Mouse (Mus musculus): ENCODE results near the gene Tbce. TPM values are rescaled to one million over a fixed set of nuclear protein-coding genes. Genes with fewer than 3 reads are reported as not detected.
A peak's percentile ranks its signal among the peaks of the same experiment; 100 is the strongest.
"Not testable (repeated sequence)": the region's sequence is repeated elsewhere in the genome, so short reads cannot be mapped to it uniquely, and the experiment has no call there.

The Tbce gene
- total and polyA plus RNA-seq, 2 experiments from 2014 or later = 31.6 to 44.7 TPM

DNA sequence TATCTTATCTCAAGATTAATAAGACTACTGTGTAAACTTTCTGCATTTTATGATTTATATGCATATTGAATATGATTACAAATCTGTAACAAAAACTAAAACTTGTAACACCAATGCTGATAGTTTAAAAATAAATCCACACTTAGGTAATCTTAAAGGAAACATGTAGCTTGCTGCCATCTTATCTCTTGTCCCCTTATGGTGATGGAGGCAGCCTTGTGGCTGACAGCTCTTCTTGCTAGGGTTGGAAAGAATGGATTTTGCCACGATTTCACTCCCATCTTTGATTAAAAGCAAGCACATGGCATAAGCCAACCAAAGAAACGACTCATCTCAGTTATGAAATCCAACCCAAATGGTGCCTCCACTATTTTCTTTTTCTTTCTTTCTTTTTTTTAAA lies 5.1 kb upstream of the Tbce start:
- 61% methylated on average over 2 of the region's 2 CpGs for WGBS
- no peaks in the 10 kb centered on the region for H3K27me3 ChIP-seq (ENCODE audit: control insufficient read depth, insufficient read depth, low read length)
- DNase-seq (ENCODE audit: low spot score) (no peak), ATAC-seq (ENCODE audit: insufficient read depth, low read depth) (no peak)
- H3K9me3 ChIP-seq (replicated peaks; ENCODE audit: control insufficient read depth, low read length) = no peaks in the 10 kb centered on the region
- H3K36me3 ChIP-seq (replicated peaks; ENCODE audit: control insufficient read depth, insufficient read depth, low read length) = peaks cover 14% of the 10 kb centered on the region
- H3K4me1 ChIP-seq (ENCODE audit: control insufficient read depth, insufficient read depth) = no peaks in the 10 kb centered on the region
- no peak overlapping the region for H3K4me2 ChIP-seq (ENCODE audit: low read depth, low read length)
- no peak overlapping the region for H3K9ac ChIP-seq (replicated peaks; ENCODE audit: low read depth, low read length)
- TF ChIP-seq CTCF (IDR thresholded peaks at IDR 0.05; ENCODE audit: low read depth) (no peak), EP300 (IDR thresholded peaks at IDR 0.05; ENCODE audit: low read depth) (no peak)
- no peak overlapping the region for H3K4me3 ChIP-seq (ENCODE audit: low read depth, low read length)
- H3K27ac ChIP-seq (ENCODE audit: low read depth) = no peak overlapping the region

DNA sequence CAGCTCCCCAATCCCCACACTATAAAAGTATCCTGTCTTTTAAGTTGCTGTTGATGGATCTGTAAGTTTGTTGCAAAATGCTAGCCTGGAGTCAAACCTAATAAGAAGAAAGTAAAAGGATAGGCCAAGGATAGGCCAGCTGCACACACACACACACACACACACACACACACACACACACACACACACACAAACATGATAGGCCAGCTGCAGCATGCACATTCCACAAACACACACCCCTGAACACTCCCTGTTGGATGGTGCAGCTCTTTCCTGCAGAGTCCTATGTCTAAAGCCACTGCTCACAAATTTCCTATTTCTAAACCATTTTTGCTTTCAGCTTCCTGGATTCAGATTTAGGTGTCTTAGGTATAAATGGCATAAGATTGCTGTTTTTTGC lies 4.4 kb upstream of the Tbce start:
- TF ChIP-seq CTCF (IDR thresholded peaks at IDR 0.05; ENCODE audit: low read depth) = no peak
- TF ChIP-seq EP300 (IDR thresholded peaks at IDR 0.05; ENCODE audit: low read depth) = no peak
- no peak for DNase-seq (ENCODE audit: low spot score)
- no peak for ATAC-seq (ENCODE audit: insufficient read depth, low read depth)
- Histone ChIP-seq H3K27me3 (ENCODE audit: control insufficient read depth, insufficient read depth, low read length) (no peaks in the 10 kb centered on the region), H3K36me3 (replicated peaks; ENCODE audit: control insufficient read depth, insufficient read depth, low read length) (peaks cover 7% of the 10 kb centered on the region; the same call in 1 of the 2 replicates), H3K4me1 (ENCODE audit: control insufficient read depth, insufficient read depth) (peaks cover 1% of the 10 kb centered on the region), H3K9ac (replicated peaks; ENCODE audit: low read depth, low read length) (no peak overlapping the region), H3K27ac (ENCODE audit: low read depth) (no peak overlapping the region), H3K4me2 (ENCODE audit: low read depth, low read length) (no peak overlapping the region), H3K4me3 (ENCODE audit: low read depth, low read length) (no peak overlapping the region), H3K9me3 (replicated peaks; ENCODE audit: control insufficient read depth, low read length) (no peaks in the 10 kb centered on the region)

DNA sequence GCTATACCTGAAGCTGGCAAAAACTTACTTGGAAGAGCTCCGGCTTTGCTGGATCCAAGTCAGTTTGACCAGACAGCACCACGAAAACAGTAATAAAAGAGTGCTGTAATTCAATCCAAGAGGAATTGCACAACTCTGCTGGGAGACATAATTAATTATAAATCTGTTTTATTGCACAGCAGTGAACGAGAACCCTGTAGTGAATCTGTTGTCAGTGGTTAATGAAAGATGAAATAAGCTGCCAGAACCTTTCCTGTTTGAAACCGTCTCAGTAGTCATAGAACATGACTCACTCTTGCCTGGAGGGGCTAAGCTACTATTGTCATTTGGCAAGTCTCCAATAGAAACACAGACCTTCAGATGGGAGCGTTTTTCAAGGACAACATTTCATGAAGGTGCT lies 748 bp upstream of the Tbce start:
- peak overlapping the region; percentile 90 for H3K4me3 ChIP-seq (ENCODE audit: low read depth, low read length)
- peak overlapping the region; percentile 99 for H3K27ac ChIP-seq (ENCODE audit: low read depth)
- H3K9ac ChIP-seq (replicated peaks; ENCODE audit: low read depth, low read length) = peak overlapping the region; percentile 87
- ATAC-seq (ENCODE audit: insufficient read depth, low read depth) = no peak
- TF ChIP-seq EP300 (IDR thresholded peaks at IDR 0.05; ENCODE audit: low read depth) (no peak), CTCF (IDR thresholded peaks at IDR 0.05; ENCODE audit: low read depth) (no peak)
- 30% methylated on average over 5 of the region's 5 CpGs for WGBS
- no peaks in the 10 kb centered on the region for H3K27me3 ChIP-seq (ENCODE audit: control insufficient read depth, insufficient read depth, low read length)
- no peaks in the 10 kb centered on the region for H3K36me3 ChIP-seq (replicated peaks; ENCODE audit: control insufficient read depth, insufficient read depth, low read length)
- H3K4me2 ChIP-seq (ENCODE audit: low read depth, low read length) = peak overlapping the region; percentile 75
- H3K4me1 ChIP-seq (ENCODE audit: control insufficient read depth, insufficient read depth) = peaks cover 8% of the 10 kb centered on the region
- H3K9me3 ChIP-seq (replicated peaks; ENCODE audit: control insufficient read depth, low read length) = no peaks in the 10 kb centered on the region
- peak; percentile 71 for DNase-seq (ENCODE audit: low spot score)

DNA sequence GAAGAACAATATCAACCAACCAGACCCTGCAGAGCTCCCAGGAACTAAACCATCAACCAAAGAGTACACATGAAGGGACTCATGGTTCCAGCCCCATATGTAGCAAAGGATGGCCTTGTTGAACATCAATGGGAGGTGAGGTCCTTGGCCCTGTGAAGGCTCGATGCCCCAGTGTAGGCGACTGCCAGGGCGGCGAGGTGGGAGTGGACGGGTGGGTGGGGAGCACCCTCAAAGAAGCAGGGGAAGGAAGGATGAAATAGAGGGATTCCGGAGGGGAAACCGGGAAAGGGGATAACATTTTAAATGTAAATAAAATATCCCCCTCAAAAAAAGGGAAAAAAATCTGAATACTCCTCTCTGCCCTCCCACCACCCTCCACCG lies 537 bp downstream of the Tbce start:
- Histone ChIP-seq H3K36me3 (replicated peaks; ENCODE audit: control insufficient read depth, insufficient read depth, low read length) (no peaks in the 10 kb centered on the region), H3K9me3 (replicated peaks; ENCODE audit: control insufficient read depth, low read length) (no peaks in the 10 kb centered on the region), H3K27ac (ENCODE audit: low read depth) (peak overlapping the region; percentile 99), H3K4me1 (ENCODE audit: control insufficient read depth, insufficient read depth) (peaks cover 17% of the 10 kb centered on the region), H3K27me3 (ENCODE audit: control insufficient read depth, insufficient read depth, low read length) (no peaks in the 10 kb centered on the region), H3K9ac (replicated peaks; ENCODE audit: low read depth, low read length) (peak overlapping the region; percentile 87), H3K4me3 (ENCODE audit: low read depth, low read length) (peak overlapping the region; percentile 90), H3K4me2 (ENCODE audit: low read depth, low read length) (peak overlapping the region; percentile 75)
- ATAC-seq (ENCODE audit: insufficient read depth, low read depth) = no peak
- WGBS = 1% methylated on average over 8 of the region's 8 CpGs
- no peak for TF ChIP-seq EP300 (IDR thresholded peaks at IDR 0.05; ENCODE audit: low read depth)
- no peak for TF ChIP-seq CTCF (IDR thresholded peaks at IDR 0.05; ENCODE audit: low read depth)
- DNase-seq (ENCODE audit: low spot score) = no peak

DNA sequence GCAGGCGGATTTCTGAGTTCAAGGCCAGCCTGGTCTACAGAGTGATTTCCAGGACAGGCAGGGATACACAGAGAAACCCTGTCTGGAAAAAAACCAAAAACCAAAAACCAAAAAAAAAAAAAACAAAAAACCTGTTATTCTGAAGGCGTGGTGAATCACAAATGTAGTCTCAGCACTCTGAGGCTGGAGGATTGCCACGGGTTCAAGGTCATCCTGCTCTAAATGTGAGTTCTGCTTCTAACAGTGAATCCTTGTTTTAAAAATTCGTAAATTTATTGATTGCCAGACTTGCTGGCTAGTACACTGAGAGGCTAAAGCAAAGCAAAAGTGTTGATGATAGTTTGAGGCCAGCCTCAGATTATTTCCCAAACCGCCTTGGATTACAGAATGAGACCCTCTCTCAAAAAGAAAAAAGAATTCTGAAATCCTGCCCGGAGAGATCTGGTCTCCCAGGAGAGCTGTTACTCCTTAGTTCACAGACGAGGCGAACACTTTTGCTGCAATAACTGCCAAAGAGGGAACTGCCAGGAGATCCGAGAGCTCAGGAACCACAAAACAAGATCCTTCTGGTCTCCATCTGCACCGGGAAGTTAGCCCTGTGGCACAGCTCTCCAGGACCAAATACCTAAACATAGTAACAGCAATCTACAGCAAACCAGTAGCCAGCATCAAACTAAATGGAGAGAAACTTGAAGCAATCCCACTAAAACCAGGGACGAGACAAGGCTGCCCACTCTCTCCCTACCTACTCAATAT lies 3.4 kb downstream of the Tbce start:
- no peak for DNase-seq (ENCODE audit: low spot score)
- no peak overlapping the region for H3K4me2 ChIP-seq (ENCODE audit: low read depth, low read length)
- no peak overlapping the region for H3K9ac ChIP-seq (replicated peaks; ENCODE audit: low read depth, low read length)
- H3K27me3 ChIP-seq (ENCODE audit: control insufficient read depth, insufficient read depth, low read length) = no peaks in the 10 kb centered on the region
- no peak for ATAC-seq (ENCODE audit: insufficient read depth, low read depth)
- peaks cover 18% of the 10 kb centered on the region for H3K4me1 ChIP-seq (ENCODE audit: control insufficient read depth, insufficient read depth)
- no peak overlapping the region for H3K27ac ChIP-seq (ENCODE audit: low read depth)
- no peaks in the 10 kb centered on the region for H3K36me3 ChIP-seq (replicated peaks; ENCODE audit: control insufficient read depth, insufficient read depth, low read length)
- H3K9me3 ChIP-seq (replicated peaks; ENCODE audit: control insufficient read depth, low read length) = no peaks in the 10 kb centered on the region
- TF ChIP-seq EP300 (IDR thresholded peaks at IDR 0.05; ENCODE audit: low read depth) (no peak), CTCF (IDR thresholded peaks at IDR 0.05; ENCODE audit: low read depth) (no peak)
- WGBS = 86% methylated on average over 11 of the region's 11 CpGs
- H3K4me3 ChIP-seq (ENCODE audit: low read depth, low read length) = no peak overlapping the region

DNA sequence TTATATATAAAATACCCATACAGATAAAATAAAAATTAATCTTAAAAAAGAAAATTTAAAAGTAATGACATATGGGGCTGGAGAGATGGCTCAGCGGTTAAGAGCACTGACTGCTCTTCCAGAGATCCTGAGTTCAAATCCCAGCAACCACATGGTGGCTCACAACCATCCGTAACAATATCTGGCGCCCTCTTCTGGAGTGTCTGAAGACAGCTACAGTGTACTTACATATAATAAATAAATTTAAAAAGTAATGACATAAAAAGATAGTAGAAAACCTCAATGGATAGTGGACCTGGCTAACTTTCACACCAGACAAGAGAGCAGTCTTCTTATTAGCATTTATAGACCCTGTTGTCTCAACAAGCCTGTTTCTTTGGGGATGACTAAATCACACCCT lies 4.1 kb downstream of the Tbce start:
- DNase-seq (ENCODE audit: low spot score); H3K4me2 ChIP-seq (ENCODE audit: low read depth, low read length); H3K4me3 ChIP-seq (ENCODE audit: low read depth, low read length); H3K27ac ChIP-seq (ENCODE audit: low read depth); ATAC-seq (ENCODE audit: insufficient read depth, low read depth); H3K27me3 ChIP-seq (ENCODE audit: control insufficient read depth, insufficient read depth, low read length); H3K36me3 ChIP-seq (replicated peaks; ENCODE audit: control insufficient read depth, insufficient read depth, low read length); H3K9me3 ChIP-seq (replicated peaks; ENCODE audit: control insufficient read depth, low read length); H3K9ac ChIP-seq (replicated peaks; ENCODE audit: low read depth, low read length): not testable (repeated sequence)
- WGBS = 89% methylated on average over 3 of the region's 3 CpGs
- H3K4me1 ChIP-seq (ENCODE audit: control insufficient read depth, insufficient read depth) = peaks cover 18% of the 10 kb centered on the region

Measured in heart, postnatal 0 days (tissue).